Mouse (Mus musculus) liver, embryonic 14.5 days (tissue): ENCODE data around the gene Churc1.

Experiments used
- CTCF ChIP-seq: IDR thresholded peaks from 2 replicates; pipeline ENCODE4 v1.5.1; 2016; ENCODE audit warnings: antibody characterized with exemption, low read depth, control low read depth
- EP300 ChIP-seq: IDR thresholded peaks from 2 replicates; pipeline ENCODE4 v1.6.1; 2016; ENCODE audit warnings: antibody characterized with exemption, low read depth

DNA sequence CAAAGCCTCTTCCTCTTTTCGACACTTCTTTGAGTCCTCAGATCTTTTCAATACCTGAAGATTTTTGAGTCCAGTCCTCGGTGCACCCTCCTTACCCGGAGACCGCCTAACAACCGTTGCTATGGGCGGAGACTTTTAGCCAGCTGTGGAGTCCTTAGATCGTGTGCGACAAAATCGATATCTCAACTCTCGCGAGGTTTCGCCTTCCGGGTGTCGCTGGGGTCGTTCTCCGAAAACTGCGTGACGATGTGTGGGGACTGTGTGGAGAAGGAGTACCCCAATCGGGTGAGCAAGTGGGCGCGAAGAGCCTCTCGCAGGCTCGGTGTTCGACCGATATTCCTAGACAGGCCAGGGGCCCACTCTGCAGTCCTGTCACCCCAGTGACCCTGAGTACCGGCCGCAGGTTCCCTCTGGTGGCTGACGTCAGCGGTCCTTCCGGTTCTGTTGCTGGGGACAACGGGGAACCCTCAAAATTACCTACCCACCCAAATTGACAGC is at the start of gene Churc1, which contains the start of gene Fntb:
- peak; percentile 60 for TF ChIP-seq CTCF
- TF ChIP-seq EP300 = peak; percentile 52
